Mouse (Mus musculus): ENCODE measurements at regions not wholly inside any gene's neighbourhood (a gene's known extent, or its start where the extent isn't known, plus 50 kb on each side); places are given as distances from the start of the nearest gene placed in this dataset.

GRCm38 (mm10) chr5:52309317-52310060, 54.1 kb upstream of the Sod3 start:
- peak in 1 of 2 experiments; percentile 34 for DNase-seq (ENCODE audit: extremely low spot score in 1 of 2, low spot score in 1 of 2)

GRCm38 (mm10) chr5:52296303-52296702, 67.3 kb upstream of the Sod3 start:
- DNase-seq (ENCODE audit: extremely low spot score in 1 of 2, low spot score in 1 of 2) = no peak

GRCm38 (mm10) chr5:52294466-52294865, 69.1 kb upstream of the Sod3 start:
- DNase-seq (ENCODE audit: extremely low spot score in 1 of 2, low spot score in 1 of 2) = no peak

GRCm38 (mm10) chr5:52288319-52288718, 75.3 kb upstream of the Sod3 start:
- no peak for DNase-seq (ENCODE audit: extremely low spot score in 1 of 2, low spot score in 1 of 2)

- DNase-seq (ENCODE audit: extremely low spot score in 1 of 2, low spot score in 1 of 2) = peak in 1 of 2 experiments; percentile 13
Observed at GRCm38 (mm10) chr5:52280871-52281270, 82.7 kb upstream of the Sod3 start.

GRCm38 (mm10) chr5:52278111-52278510, 85.5 kb upstream of the Sod3 start:
- no peak for DNase-seq (ENCODE audit: extremely low spot score in 1 of 2, low spot score in 1 of 2)

- peak; percentile 49 to 71 for DNase-seq (ENCODE audit: extremely low spot score in 1 of 2, low spot score in 1 of 2)
Observed at GRCm38 (mm10) chr5:52263214-52263613, 72.9 kb upstream of the Dhx15 start.

- DNase-seq (ENCODE audit: extremely low spot score in 1 of 2, low spot score in 1 of 2) = no peak
Observed at GRCm38 (mm10) chr5:52258075-52258474, 67.8 kb upstream of the Dhx15 start.

- DNase-seq (ENCODE audit: extremely low spot score in 1 of 2, low spot score in 1 of 2) = peak in 1 of 2 experiments; percentile 44
Observed at GRCm38 (mm10) chr5:52254602-52255071, 64.3 kb upstream of the Dhx15 start.

GRCm38 (mm10) chr5:52249804-52250203, 59.5 kb upstream of the Dhx15 start:
- no peak for DNase-seq (ENCODE audit: extremely low spot score in 1 of 2, low spot score in 1 of 2)

GRCm38 (mm10) chr5:52243931-52244330, 53.6 kb upstream of the Dhx15 start:
- DNase-seq (ENCODE audit: extremely low spot score in 1 of 2, low spot score in 1 of 2) = no peak

GRCm38 (mm10) chr5:52242414-52242813, 52.1 kb upstream of the Dhx15 start:
- DNase-seq (ENCODE audit: extremely low spot score in 1 of 2, low spot score in 1 of 2) = no peak

GRCm38 (mm10) chr5:52240540-52240939, 50.2 kb upstream of the Dhx15 start:
- no peak for DNase-seq (ENCODE audit: extremely low spot score in 1 of 2, low spot score in 1 of 2)
